Mouse (Mus musculus): ENCODE results near the gene Hspb8. TPM values are rescaled to one million over a fixed set of nuclear protein-coding genes. Genes with fewer than 3 reads are reported as not detected.

Gene Hspb8
- 100 to 1,000 TPM; 201 to 287 TPM for total RNA-seq (2021)
- long read RNA-seq, experiment 1, transcript Hspb8-201 (3 exons, 1,816 nt), result major isoform, 506 of 527 reads
- long read RNA-seq, experiment 1, partial matches to known transcripts, result 15 of 527 reads
- long read RNA-seq, experiment 1, other reads (novel, unspliced or antisense), result 6 of 527 reads
- long read RNA-seq, experiment 2, transcript Hspb8-201 (3 exons, 1,816 nt), result major isoform, 600 of 613 reads
- long read RNA-seq, experiment 2, partial matches to known transcripts, result 2 of 613 reads
- long read RNA-seq, experiment 2, other reads (novel, unspliced or antisense), result 11 of 613 reads

DNA sequence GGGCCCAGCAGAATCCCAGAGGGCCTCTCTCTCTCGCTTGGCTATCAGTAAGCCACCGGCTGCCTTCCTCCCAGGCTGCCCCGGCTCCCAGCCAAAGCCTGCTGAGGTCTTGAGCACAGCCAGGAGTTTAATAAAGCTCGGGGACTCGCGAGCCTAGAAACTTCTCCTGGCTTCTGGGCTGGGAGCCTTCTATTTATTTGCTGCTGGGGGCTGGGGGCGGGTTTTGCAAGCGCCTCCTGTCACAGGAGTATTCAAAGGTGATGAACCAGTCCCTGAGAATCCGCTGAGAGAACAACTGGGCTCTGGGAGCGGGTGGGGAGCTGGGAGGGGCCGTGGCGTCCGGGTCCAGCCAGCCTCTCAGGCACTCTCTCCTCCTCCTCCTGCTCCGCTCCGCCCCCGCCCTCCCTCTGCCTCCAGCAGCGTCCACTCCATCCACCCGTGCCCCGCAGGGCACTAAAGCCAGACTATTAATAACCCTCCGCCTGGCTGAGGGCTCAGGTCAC is at the start of gene Hspb8:
Hspb8 (minus strand) TSS at position 166 of the 503 bp plus-strand sequence.
- intact Hi-C loops (cut with DNase I; ENCODE audit: low total_unique reads), result no loop called here

DNA sequence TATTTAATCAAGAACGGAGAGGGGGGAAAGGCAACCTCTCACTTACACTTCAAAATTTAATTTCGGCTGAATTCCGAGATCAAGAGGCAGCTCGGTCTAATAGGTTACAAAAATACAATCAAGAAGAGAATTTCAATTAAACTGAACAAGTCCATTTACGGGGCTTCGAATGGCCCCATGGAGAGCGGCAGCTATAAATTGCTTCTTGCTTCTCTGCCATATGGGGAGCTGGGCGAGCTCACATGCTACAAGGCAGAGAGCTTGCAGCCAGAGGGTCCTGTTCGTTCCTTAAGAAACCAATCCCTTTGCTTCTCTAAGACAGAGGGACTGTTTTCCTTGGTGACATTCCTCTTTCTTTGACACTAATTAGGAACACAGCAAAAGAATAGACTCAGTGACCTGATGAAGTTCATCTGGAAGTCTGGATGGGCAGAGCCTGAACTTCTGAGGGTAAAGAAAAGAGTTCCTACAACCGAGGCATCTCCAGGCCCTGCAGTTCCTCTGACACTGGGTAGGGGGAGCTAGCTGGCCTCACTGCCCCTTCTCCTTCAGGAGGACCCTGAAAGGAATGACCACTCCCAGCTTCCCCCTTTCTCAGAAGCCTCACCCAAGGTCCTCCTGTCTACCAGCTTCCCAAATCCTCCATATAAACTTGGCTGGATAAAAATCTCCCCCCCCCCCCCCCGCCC is 38.8 kb upstream of the Hspb8 start:
- intact Hi-C loops (cut with DNase I; ENCODE audit: low total_unique reads), result no loop called here
- no peak for DNase-seq

More for the DNA sequence above, at the start of gene Hspb8:
- DNase-seq, result peak; percentile 90

DNA sequence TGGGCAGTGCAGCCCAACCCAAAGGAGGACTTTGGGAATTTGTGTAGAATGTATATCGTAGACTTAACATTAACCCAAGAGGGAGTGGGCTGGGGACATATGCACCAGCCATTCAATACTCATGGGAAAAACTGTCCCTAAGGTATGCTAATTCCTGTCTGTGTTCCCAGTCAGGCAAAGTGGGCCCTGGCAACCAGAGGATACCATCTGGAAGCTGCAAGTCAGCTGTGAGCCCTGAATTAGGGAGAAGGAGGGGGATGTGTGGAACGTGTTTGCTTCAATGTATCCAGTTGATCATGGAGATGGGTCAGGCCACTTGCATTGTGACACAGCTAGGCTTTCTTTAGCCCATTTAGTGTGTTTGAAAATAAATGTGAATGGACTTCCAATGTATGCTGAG is 37.3 kb upstream of the Hspb8 start:
- DNase-seq, result no peak
- intact Hi-C loops (cut with DNase I; ENCODE audit: low total_unique reads), result no loop called here

DNA sequence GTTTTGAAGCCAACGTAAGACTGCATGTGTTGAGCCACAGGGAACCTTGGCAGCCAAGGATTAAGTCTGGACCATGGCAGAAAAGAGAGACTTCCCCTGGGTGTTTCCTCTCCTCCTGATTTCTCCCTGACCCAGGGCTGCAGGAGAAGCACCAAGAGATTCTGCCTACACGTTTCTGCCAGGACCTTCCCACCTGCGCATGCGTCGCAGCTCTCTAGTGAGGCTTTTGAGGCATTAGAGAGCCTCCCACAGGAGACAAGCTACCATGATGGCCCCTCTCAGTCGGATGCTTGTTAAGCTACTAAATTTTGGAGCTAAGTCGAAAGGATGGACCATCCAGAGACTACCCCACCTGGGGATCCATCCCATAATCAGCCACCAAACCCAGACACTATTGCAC is 35.1 kb upstream of the Hspb8 start:
- intact Hi-C loops (cut with DNase I; ENCODE audit: low total_unique reads), result no loop called here
- DNase-seq, result no peak

DNA sequence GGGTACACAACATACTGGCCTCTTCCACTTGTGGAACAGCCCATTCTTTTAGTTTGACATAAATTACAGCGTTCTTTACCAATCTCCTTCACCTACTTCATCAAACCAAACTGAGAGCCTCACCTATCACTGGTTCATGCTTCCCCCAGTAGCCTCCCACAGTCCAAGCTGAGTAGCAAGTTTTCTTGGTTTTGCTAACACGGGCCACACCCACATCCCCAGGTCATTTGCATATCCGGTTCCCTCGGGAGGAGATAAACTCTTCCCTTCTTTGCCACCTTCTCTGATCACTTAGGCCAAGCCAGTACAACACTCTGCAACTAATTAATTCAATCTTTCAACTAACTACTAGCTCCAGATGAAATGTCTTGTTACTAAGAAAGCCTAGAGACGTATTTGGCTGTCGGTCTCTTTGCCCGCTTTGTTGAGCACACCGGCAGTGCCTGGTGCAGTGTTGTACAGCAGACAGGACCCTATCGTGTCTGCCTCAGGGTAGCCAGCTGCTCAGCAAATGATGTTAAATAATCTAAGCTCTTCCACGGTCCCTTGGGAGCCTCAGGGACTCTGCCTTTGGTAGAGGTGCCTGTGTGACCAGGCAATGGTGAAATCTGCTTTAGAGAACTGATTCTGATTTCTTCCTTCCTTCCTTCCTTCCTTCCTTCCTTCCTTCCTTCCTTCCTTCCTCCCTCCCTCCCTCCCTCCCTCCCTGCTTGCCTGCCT is 34.3 kb upstream of the Hspb8 start:
- intact Hi-C loops (cut with DNase I; ENCODE audit: low total_unique reads), result no loop called here
- no peak for DNase-seq

DNA sequence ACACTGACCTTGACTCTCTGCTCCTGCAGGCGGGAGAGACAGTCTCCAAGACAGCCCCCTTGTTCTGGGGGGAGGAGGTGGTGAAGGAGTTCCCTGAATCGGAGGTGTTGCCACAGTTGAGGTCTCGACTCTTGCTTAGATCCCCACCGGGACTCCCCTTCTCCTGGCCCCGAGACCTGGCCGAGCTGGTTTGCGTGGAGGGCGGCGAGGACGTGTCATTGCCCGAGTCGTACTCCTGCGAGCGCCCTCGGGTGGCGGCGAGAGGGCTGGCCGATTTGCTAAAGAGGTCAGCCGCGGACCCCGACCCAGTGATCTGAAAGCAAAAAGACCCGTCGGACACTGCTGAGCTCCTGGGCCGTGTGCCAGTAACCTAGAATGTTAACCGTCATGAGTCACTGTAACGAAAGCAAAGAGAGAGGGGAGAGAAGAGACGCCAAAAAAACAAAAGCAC is 30.8 kb upstream of the Hspb8 start:
- peak; percentile 72 for DNase-seq
- intact Hi-C loops (cut with DNase I; ENCODE audit: low total_unique reads), result loop anchor here (5.0 kb wide), 1 partner anchor 66 kb away; no protein-coding TSS in a partner anchor

DNA sequence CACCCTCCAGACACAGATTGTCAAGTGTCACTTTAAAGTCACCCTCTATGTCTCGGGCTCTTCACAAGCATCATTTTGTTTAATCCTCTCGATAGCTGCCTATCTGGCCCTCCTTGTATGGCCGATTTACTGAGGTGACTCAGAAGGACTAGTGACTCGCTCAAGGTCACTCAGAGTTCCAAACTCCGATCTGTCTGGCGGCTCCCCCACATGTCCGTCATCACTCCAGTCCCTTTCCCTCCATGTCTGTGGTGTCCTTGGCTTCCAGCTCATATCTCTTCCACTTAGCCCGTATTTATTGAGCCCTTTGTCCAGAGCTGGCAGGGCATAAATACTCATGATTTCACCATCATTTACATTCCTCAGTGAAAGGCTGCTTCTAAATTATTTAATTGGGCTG is 28.2 kb upstream of the Hspb8 start:
- intact Hi-C loops (cut with DNase I; ENCODE audit: low total_unique reads), result loop anchor here (5.0 kb wide), 1 partner anchor 64 kb away; no protein-coding TSS in a partner anchor

DNA sequence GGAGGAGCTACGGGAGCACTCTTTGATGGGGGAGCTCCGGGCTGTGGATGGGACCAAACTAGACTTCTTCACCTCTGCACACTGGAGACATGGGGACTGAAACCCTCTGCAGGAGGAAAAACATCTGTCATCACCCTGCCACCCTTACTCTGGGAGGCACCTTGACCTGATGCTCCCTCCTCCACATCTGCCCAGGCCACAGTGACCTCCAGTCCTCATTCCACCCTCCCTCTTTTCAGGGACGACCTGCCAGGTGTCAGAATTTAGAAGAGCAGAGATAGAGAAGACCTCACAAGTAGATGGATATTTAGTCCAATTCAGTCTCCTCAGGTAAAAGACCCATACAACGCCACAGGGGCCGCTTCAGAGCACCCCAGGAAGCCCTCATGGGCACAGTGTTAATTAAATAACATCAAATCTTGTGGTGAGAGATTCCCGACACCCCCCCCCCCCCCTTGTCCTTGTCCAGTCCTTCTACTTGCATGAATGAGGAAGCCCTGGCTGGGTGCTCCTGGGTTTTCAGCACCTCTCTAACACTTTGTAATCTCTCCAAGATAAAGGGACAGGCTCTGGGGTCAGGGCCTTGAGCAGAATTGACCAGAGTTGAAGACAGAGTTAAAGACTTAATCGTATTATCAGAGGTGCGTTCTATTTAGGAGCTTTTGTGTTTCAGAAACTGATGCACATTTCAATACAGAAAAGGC is 27.0 kb upstream of the Hspb8 start:
- no peak for DNase-seq
- intact Hi-C loops (cut with DNase I; ENCODE audit: low total_unique reads), result loop anchor here (5.0 kb wide), 1 partner anchor 62 kb away; no protein-coding TSS in a partner anchor

More for the DNA sequence above, 28.2 kb upstream of the Hspb8 start:
- no peak for DNase-seq

DNA sequence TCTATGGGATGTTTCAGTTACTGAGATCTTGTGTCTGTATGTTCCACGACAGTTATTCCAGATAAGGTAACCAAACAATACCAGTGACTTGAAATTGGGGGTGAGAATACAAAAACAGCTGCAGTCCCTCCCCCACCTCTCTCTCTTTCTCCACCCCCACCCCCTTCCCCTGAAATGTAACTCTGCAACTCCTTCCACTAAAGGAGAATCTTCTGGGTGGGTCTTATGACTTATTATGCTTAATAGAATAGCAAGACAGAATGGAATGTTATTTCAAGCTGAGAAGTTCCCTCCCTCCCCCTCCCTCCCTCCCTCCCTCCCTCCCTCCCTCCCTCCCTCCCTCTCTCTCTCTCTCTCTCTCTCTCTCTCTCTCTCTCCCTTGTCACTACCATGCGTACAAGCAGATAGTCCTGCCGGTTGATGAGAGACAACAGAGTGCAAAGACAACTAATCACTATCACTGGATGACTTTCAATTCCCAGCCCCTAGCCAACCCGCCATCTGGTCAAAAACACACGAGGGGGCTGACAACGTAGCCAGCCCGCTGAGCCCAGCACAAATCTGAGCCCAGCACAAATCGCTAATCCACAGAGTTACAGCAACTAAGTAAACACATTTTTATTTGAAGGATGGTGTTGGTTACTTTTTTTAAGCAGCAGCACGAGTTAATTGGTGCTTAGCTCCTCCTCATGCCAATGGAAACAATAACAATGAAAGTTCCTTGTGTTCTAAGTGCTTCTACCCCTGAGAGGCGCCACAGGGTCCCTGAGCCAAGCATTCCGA is 25.9 kb upstream of the Hspb8 start:
- no peak for DNase-seq
- intact Hi-C loops (cut with DNase I; ENCODE audit: low total_unique reads), result no loop called here

DNA sequence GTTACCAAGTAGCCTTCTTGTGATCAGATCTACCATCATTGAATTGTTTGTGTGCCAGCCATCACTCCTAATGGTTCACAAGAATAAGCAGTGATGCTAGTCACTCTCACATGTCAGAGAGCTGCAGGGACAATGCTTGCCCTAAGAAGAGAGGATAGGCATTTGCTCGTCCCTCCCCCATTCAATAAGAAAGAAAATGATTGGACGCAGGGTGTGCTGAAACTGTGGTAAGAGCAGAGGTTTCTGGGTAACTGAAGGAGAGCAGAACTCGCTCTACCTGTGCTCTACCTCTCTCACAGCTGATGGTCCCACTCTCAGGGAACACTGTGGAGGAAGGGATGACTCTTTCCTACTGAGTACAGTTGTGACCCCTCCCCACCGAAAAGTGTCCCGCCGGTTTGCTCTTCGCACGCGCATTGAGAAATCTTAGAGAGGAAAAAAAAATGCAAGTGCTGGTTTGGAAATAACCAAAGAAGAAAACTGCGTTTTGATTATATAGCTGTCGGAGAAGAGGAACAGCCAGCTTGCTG is 25.2 kb upstream of the Hspb8 start:
- intact Hi-C loops (cut with DNase I; ENCODE audit: low total_unique reads), result no loop called here
- DNase-seq, result no peak

DNA sequence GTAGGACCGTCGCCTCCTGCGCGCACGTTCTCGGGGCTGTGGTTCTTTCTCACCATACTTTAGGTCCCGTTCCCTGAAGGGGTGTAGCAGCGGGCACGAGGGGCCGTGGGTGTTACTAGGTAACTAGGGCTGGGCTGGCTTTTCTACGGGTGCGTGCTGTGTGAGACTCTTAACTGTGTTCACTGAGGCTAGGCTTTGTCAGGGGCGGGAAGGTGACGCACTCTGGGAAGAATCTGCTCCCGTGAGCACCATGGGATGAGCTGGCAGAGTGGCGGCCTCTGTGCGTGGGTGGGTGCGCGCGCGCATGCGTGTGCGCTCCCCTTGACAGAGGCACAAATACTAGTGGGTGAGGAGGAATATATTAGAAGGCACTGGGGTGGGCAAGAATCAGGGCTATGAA is 23.9 kb upstream of the Hspb8 start:
- DNase-seq, result no peak
- intact Hi-C loops (cut with DNase I; ENCODE audit: low total_unique reads), result no loop called here

DNA sequence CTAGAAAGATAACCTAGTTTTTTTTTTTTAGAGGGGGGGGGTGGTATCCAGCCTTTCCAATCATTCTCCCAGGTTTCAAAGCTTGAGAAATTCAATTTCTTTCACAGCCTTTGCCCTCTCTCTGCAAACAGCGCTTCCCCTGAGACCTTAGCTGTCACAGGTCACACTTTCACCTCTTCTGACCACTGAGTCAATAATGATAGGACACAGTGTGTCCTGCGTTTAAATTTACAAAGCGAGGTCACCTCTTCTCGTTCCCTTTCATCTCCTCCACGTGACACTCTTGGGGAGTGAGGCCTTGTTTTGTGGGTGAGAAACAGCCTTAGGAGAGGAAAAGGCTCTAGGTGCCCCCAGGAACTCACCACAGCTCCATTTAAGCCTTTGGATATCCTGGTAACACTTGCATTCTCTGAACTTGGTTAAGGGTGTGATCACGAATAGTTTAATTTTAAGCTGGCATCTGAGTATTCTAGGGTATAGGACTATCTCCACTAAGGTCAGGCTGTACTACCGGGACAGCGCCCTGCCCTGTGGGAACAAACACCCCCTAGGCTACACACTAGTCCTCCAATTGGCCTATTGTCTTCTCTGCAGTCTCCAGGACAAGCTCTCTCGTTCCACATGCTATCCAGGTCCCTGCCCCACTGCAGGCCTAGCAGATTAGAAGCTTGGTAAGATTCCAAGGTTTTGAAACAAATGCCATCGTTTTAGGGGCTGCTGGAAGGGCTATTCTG is 23.1 kb upstream of the Hspb8 start:
- intact Hi-C loops (cut with DNase I; ENCODE audit: low total_unique reads), result no loop called here
- no peak for DNase-seq

DNA sequence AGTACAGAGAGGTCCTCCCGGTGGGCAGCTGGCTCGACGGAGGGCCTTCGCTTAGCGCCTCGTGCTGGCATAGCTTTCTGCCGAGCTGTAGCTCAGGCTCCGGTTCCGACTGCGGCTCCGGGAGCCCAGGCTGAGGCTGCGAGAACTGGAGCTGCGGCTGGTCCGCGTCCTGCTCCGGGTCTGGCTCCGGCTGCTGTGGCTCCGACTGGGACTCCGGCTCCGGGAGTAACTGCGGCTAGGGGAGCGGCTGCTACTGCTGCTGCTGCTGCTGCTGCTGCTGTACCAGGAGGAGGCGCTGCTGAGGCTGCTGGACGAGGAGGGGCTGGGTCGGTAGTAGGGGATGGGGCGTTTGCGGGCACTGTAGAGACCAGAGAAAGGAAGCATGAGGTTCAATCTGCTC is 21.9 kb upstream of the Hspb8 start:
- peak; percentile 67 for DNase-seq
- intact Hi-C loops (cut with DNase I; ENCODE audit: low total_unique reads), result no loop called here

DNA sequence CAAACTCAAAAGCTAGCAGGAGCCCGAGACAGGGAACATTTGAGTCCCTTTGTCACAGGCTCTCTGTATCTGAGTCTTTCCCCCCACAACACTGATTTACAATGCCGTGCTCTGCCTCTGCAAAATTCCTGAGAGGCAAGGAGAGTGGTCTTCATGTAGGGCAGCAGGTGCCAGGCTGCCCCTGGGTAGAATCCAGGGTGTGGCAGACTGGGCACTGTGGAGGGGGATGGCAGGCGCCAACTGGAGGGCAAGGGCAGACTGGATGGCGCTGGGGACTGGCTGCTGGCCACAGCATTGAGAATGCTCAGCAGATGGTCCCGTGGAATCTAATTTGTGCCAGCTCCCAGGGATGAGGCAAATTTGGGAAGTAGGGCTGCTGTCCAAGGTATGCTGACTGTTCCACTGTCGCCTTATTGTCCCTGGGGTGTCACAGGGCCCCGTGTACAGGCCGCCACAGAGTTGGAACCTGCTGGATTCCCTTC is 20.8 kb upstream of the Hspb8 start:
- DNase-seq, result peak; percentile 66
- intact Hi-C loops (cut with DNase I; ENCODE audit: low total_unique reads), result no loop called here

DNA sequence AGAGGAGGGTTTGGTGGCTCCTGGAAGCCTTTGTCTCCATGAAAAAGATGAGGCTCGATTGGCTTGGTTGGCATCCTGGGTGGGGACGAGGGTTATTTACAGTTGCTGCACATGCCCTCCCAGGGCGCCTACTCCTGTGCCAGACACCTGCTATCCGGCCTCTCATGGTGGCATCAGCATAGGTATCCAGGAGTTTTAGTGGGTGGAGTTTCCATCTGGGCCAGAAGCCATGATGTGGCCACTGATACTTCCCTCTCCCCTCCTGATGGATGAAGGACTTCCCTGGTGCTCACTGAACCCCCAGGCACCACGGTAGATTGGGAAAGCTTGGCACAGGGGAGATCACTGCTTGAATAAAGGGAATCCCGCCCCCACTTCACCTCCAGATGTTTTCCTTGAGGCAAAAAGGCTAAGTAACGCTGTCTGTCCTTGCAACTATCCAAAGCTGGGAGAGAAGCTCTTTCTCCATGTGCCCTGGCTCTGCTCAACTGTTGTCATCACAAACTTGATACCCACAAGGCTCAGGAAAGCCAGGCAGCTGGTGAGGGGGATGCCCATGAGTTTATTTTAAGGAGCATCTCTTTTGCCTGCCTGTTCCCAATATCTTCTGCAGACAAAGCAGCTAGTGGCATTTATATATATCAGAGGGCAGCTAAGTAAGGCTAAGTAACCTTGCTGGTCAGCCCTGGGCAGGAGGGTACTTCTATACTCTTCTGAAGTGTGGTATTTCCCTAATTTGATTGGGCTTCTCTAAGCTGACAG is 20.2 kb upstream of the Hspb8 start:
- DNase-seq, result peak; percentile 50
- intact Hi-C loops (cut with DNase I; ENCODE audit: low total_unique reads), result no loop called here

DNA sequence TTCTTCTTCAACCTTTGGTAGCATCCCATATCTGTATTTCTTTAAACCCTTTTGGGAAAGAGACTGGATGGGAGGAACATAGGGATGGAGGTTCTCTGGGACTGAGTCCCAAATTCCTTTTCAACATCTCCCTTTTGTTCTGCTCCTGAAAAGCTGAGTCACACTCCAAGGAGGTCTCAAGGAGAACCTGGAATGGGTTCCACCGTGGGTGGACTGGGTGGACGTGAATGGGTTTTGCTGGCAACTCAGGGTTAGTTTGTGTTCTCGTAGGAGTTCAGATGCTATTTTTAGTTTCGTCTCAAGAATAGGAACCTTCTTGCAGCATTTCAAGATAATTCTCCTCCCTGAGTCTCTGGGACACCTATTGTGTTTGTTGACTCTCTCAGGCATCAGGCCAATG is 17.6 kb upstream of the Hspb8 start:
- intact Hi-C loops (cut with DNase I; ENCODE audit: low total_unique reads), result no loop called here
- no peak for DNase-seq

DNA sequence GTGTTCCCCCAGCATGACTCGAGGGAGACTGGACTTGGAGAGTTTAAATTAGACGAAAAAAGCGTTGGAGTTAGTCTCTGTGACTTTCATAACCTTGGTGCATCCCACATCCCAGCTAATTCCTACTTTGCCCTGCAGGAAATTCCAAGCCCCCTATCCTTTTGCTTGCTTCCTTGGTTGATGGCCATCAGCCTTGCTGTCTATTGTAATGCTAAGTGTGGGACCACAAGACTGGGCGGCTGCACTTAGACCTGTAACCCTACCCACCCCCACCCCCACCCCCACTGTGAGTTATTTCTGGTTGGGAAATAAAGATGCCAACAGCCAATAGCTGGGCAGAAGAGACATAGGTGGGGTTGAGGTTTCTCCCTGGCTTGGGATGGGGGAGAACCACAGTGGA is 15.7 kb upstream of the Hspb8 start:
- intact Hi-C loops (cut with DNase I; ENCODE audit: low total_unique reads), result no loop called here
- DNase-seq, result no peak
